Comparison of ENCODE assay signal across 8 mouse cellular contexts in genomic region chr12:112955800-112956199, GRCm38 (mm10). TPM values are rescaled to one million over a fixed set of nuclear protein-coding genes. Genes with fewer than 3 reads are reported as not detected.
DNase-seq lines count a peak whose midpoint lies in the region; ATAC-seq and TF ChIP-seq lines count a peak whose summit lies in the region.

No protein-coding gene starts in this region.

- peaks cover 0 to 7% of the 10 kb centered on the region in 2 experiments; a peak in 2 of 4 replicates for H3K4me1 ChIP-seq in liver, embryonic 14.5 days (replicated peaks; ENCODE audit: control insufficient read depth in 2 of 2, insufficient read depth in 2 of 2, low read length in 1 of 2)
- H3K4me1 ChIP-seq in neural tube, embryonic 12.5 days, result peaks cover 7% of the 10 kb centered on the region

- 30% methylated on average over 4 of the region's 4 CpGs for WGBS in liver, embryonic 14.5 days (ENCODE audit: insufficient replicate concordance)
- WGBS in neural tube, embryonic 12.5 days, result 39% methylated on average over 4 of the region's 4 CpGs

- TF ChIP-seq EP300 in liver, embryonic 14.5 days (IDR thresholded peaks at IDR 0.05; ENCODE audit: low read depth), result no peak

- no peak overlapping the region for H3K4me2 ChIP-seq in liver, embryonic 14.5 days (ENCODE audit: low read depth)
- H3K4me2 ChIP-seq in neural tube, embryonic 12.5 days (replicated peaks), result no peak overlapping the region

- H3K4me3 ChIP-seq in liver, embryonic 14.5 days (ENCODE audit: insufficient read depth in 1 of 2, low read depth in 2 of 2, low read length in 2 of 2), result no peak overlapping the region
- H3K4me3 ChIP-seq in neural tube, embryonic 12.5 days, result no peak overlapping the region

- peaks cover 5% of the 10 kb centered on the region for H3K36me3 ChIP-seq in liver, embryonic 14.5 days (replicated peaks; ENCODE audit: control insufficient read depth, insufficient read depth, low read depth)
- peaks cover 22% of the 10 kb centered on the region for H3K36me3 ChIP-seq in neural tube, embryonic 12.5 days

- no peaks in the 10 kb centered on the region for H3K9me3 ChIP-seq in liver, embryonic 14.5 days (ENCODE audit: control insufficient read depth, low read length)
- no peaks in the 10 kb centered on the region for H3K9me3 ChIP-seq in neural tube, embryonic 12.5 days

- no peak overlapping the region for H3K9ac ChIP-seq in liver, embryonic 14.5 days (replicated peaks)
- no peak overlapping the region for H3K9ac ChIP-seq in neural tube, embryonic 12.5 days

- peak; percentile 86 for DNase-seq in adrenal gland, postnatal 14 days
- peak; percentile 60 for DNase-seq in embryo, embryonic 9.5 days (ENCODE audit: extremely low spot score)
- DNase-seq in heart, adult 8-10 months (ENCODE audit: low spot score), result peak; percentile 81
- peak; percentile 86 for DNase-seq in kidney, postnatal 10 days
- DNase-seq in liver, embryonic 14.5 days (ENCODE audit: low read depth in 3 of 3, low spot score in 3 of 3), result peak; percentile 50 to 59 (median 55)
- peak; percentile 44 for DNase-seq in thymus, postnatal 0 days (ENCODE audit: low spot score)

- peaks cover 14% of the 10 kb centered on the region for H3K27me3 ChIP-seq in liver, embryonic 14.5 days (ENCODE audit: control insufficient read depth, insufficient read depth, low read length)
- H3K27me3 ChIP-seq in neural tube, embryonic 12.5 days (replicated peaks), result no peaks in the 10 kb centered on the region; the same call in 1 of the 2 replicates

- H3K27ac ChIP-seq in liver, embryonic 14.5 days, result no peak overlapping the region
- no peak overlapping the region for H3K27ac ChIP-seq in neural tube, embryonic 12.5 days

- peak; percentile 96 for TF ChIP-seq CTCF in liver, embryonic 14.5 days (IDR thresholded peaks at IDR 0.05; ENCODE audit: low read depth)

- peak; percentile 51 for ATAC-seq in CD4-positive, CD25-positive, alpha-beta regulatory T cell, adult 4 months
- peak; percentile 56 for ATAC-seq in liver, embryonic 14.5 days (ENCODE audit: insufficient read depth)
- peak; percentile 38; the same call in 1 of the 2 replicates for ATAC-seq in neural tube, embryonic 12.5 days (ENCODE audit: low FRiP score, low read depth)

RNA-seq across cellular contexts. Expression of gene Nudt14, which starts 13.9 kb away (rescaled TPM):
- polyA plus RNA-seq in CD4-positive, CD25-positive, alpha-beta regulatory T cell, adult 4 months (2017; shearing (Covaris generic)), result 10 to 100 TPM; 38.1 to 42.5 TPM
- 32.5 and 35.7 TPM in 2 replicates for total RNA-seq in adrenal gland, postnatal 14 days (2021)
- 10 to 100 TPM in 1 of 4 experiments, 1 to 10 TPM in 3; 7.0 to 11.7 (median 8.5) TPM for total RNA-seq in heart, adult 8-10 months (2022)
- polyA plus RNA-seq in liver, embryonic 14.5 days (2012; rRNA removed), result 6.3 and 7.5 TPM in 2 replicates
- polyA plus RNA-seq in liver, embryonic 14.5 days (2014; fragmentation: Nextera tagmentation; extraction: Ambion mirVana), result 16.9 and 18.4 TPM in 2 replicates
- 56.2 and 57.5 TPM in 2 replicates for polyA plus RNA-seq in neural tube, embryonic 12.5 days (2016; fragmentation: Nextera tagmentation; extraction: Ambion mirVana)
- polyA plus RNA-seq in thymus, postnatal 0 days (2015; fragmentation: Nextera tagmentation; extraction: Ambion mirVana), result 93.9 and 98.4 TPM in 2 replicates

RNA-seq across cellular contexts. Expression of gene Btbd6, which starts 20.5 kb away (rescaled TPM):
- polyA plus RNA-seq in CD4-positive, CD25-positive, alpha-beta regulatory T cell, adult 4 months (2017; shearing (Covaris generic)), result 1 to 10 TPM; 7.8 to 8.7 TPM
- 18.3 and 21.1 TPM in 2 replicates for total RNA-seq in adrenal gland, postnatal 14 days (2021)
- total RNA-seq in heart, adult 8-10 months (2022), result 10 to 100 TPM; 21.6 to 29.6 (median 26.3) TPM
- polyA plus RNA-seq in liver, embryonic 14.5 days (2012; rRNA removed), result 4.1 and 5.5 TPM in 2 replicates
- 3.3 and 4.6 TPM in 2 replicates for polyA plus RNA-seq in liver, embryonic 14.5 days (2014; fragmentation: Nextera tagmentation; extraction: Ambion mirVana)
- 32.0 and 33.8 TPM in 2 replicates for polyA plus RNA-seq in neural tube, embryonic 12.5 days (2016; fragmentation: Nextera tagmentation; extraction: Ambion mirVana)
- polyA plus RNA-seq in thymus, postnatal 0 days (2015; fragmentation: Nextera tagmentation; extraction: Ambion mirVana), result 16.4 and 18.0 TPM in 2 replicates

RNA-seq across cellular contexts. Expression of gene Jag2, which starts 26.2 kb away (rescaled TPM):
- polyA plus RNA-seq in CD4-positive, CD25-positive, alpha-beta regulatory T cell, adult 4 months (2017; shearing (Covaris generic)), result 1 to 10 TPM; 1.1 to 2.0 TPM
- total RNA-seq in adrenal gland, postnatal 14 days (2021), result 18.6 and 20.8 TPM in 2 replicates
- 10 to 100 TPM; 25.1 to 30.4 (median 29.8) TPM for total RNA-seq in heart, adult 8-10 months (2022)
- polyA plus RNA-seq in liver, embryonic 14.5 days (2012; rRNA removed), result 0.41 and 0.51 TPM in 2 replicates
- polyA plus RNA-seq in liver, embryonic 14.5 days (2014; fragmentation: Nextera tagmentation; extraction: Ambion mirVana), result 0.09 and 0.11 TPM in 2 replicates
- 9.7 and 10.5 TPM in 2 replicates for polyA plus RNA-seq in neural tube, embryonic 12.5 days (2016; fragmentation: Nextera tagmentation; extraction: Ambion mirVana)
- polyA plus RNA-seq in thymus, postnatal 0 days (2015; fragmentation: Nextera tagmentation; extraction: Ambion mirVana), result 8.3 and 10.2 TPM in 2 replicates

RNA-seq across cellular contexts. Expression of gene Brf1, which starts 44.7 kb away (rescaled TPM):
- polyA plus RNA-seq in CD4-positive, CD25-positive, alpha-beta regulatory T cell, adult 4 months (2017; shearing (Covaris generic)), result 10 to 100 TPM; 26.9 to 32.7 TPM
- 46.3 and 57.7 TPM in 2 replicates for total RNA-seq in adrenal gland, postnatal 14 days (2021)
- 10 to 100 TPM; 22.9 to 28.1 (median 24.6) TPM for total RNA-seq in heart, adult 8-10 months (2022)
- 21.5 and 32.0 TPM in 2 replicates for polyA plus RNA-seq in liver, embryonic 14.5 days (2012; rRNA removed)
- polyA plus RNA-seq in liver, embryonic 14.5 days (2014; fragmentation: Nextera tagmentation; extraction: Ambion mirVana), result 19.5 and 22.5 TPM in 2 replicates
- polyA plus RNA-seq in neural tube, embryonic 12.5 days (2016; fragmentation: Nextera tagmentation; extraction: Ambion mirVana), result 68.1 and 70.1 TPM in 2 replicates
- 70.8 and 89.0 TPM in 2 replicates for polyA plus RNA-seq in thymus, postnatal 0 days (2015; fragmentation: Nextera tagmentation; extraction: Ambion mirVana)

RNA-seq across cellular contexts. Expression of gene Pacs2, which starts 58.5 kb away (rescaled TPM):
- polyA plus RNA-seq in CD4-positive, CD25-positive, alpha-beta regulatory T cell, adult 4 months (2017; shearing (Covaris generic)), result 1 to 10 TPM; 5.8 to 7.3 TPM
- total RNA-seq in adrenal gland, postnatal 14 days (2021), result 30.0 and 31.1 TPM in 2 replicates
- total RNA-seq in heart, adult 8-10 months (2022), result 10 to 100 TPM; 30.4 to 38.2 (median 36.1) TPM
- 9.1 and 11.7 TPM in 2 replicates for polyA plus RNA-seq in liver, embryonic 14.5 days (2012; rRNA removed)
- polyA plus RNA-seq in liver, embryonic 14.5 days (2014; fragmentation: Nextera tagmentation; extraction: Ambion mirVana), result 3.7 and 5.4 TPM in 2 replicates
- polyA plus RNA-seq in neural tube, embryonic 12.5 days (2016; fragmentation: Nextera tagmentation; extraction: Ambion mirVana), result 30.5 and 30.8 TPM in 2 replicates
- 5.2 and 6.4 TPM in 2 replicates for polyA plus RNA-seq in thymus, postnatal 0 days (2015; fragmentation: Nextera tagmentation; extraction: Ambion mirVana)
